Comparison of ENCODE assay signal across 9 mouse cellular contexts in genomic region chr1:133685749-133686519, GRCm38 (mm10). TPM values are rescaled to one million over a fixed set of nuclear protein-coding genes. Genes with fewer than 3 reads are reported as not detected.
A peak's percentile ranks its signal among the peaks of the same experiment; 100 is the strongest.
DNase-seq lines count a peak whose midpoint lies in the region; ATAC-seq lines count a peak whose summit lies in the region.
"Had no signal": no experiment of that assay in that cellular context is flagged by ENCODE, and none has a peak within 500 bp of the region (broad histone marks: within the 10 kb centered on the region; RNA-seq: fewer than 3 reads in every experiment).

No protein-coding gene starts in this region.

- intact Hi-C loops in gastrocnemius, postnatal 14 days (cut with DNase I; ENCODE audit: low total_unique reads) = no loop called here
- intact Hi-C loops in left cerebral cortex, postnatal 36 days (cut with DNase I) = no loop called here

- ATAC-seq in limb, embryonic 15.5 days (ENCODE audit: insufficient number of reproducible peaks, low FRiP score, low TSS enrichment, low read depth) = 0 out of 2 replicates have a peak, but pooled peaks have one; percentile 24

- no peak for DNase-seq in limb, embryonic 10.5 days (ENCODE audit: low spot score)
- DNase-seq in gastrocnemius, postnatal 14 days = peak; percentile 75
- peak; percentile 83 for DNase-seq in kidney, postnatal 14 days
- peak; percentile 46 to 63 for DNase-seq in lung, postnatal 4 days
- DNase-seq in left cerebral cortex, postnatal 36 days (ENCODE audit: low spot score in 2 of 2) = no peak
- no peak for DNase-seq in spleen, postnatal 36 days (ENCODE audit: low spot score in 2 of 2)
- DNase-seq in cerebellum, postnatal 4 days (ENCODE audit: low spot score in 2 of 2) = no peak

- peak overlapping the region; percentile 47; the same call in 1 of the 2 replicates for H3K27ac ChIP-seq in limb, embryonic 15.5 days
- no peak overlapping the region for H3K27ac ChIP-seq in limb, embryonic 10.5 days

- H3K4me2 ChIP-seq in limb, embryonic 15.5 days = no peak overlapping the region

- H3K9me3 ChIP-seq in limb, embryonic 15.5 days = no peaks in the 10 kb centered on the region
- no peaks in the 10 kb centered on the region for H3K9me3 ChIP-seq in limb, embryonic 10.5 days (replicated peaks)

- no peaks in the 10 kb centered on the region for H3K27me3 ChIP-seq in limb, embryonic 15.5 days
- H3K27me3 ChIP-seq in limb, embryonic 10.5 days (ENCODE audit: low read depth, poor library complexity, severe bottlenecking) = no peaks in the 10 kb centered on the region

- peaks cover 5% of the 10 kb centered on the region for H3K4me1 ChIP-seq in limb, embryonic 15.5 days
- peaks cover 12% of the 10 kb centered on the region for H3K4me1 ChIP-seq in limb, embryonic 10.5 days

- H3K9ac ChIP-seq in limb, embryonic 15.5 days = no peak overlapping the region

- H3K36me3 ChIP-seq in limb, embryonic 15.5 days = no peaks in the 10 kb centered on the region
- H3K36me3 ChIP-seq in limb, embryonic 10.5 days = no peaks in the 10 kb centered on the region

- 54% methylated on average over 10 of the region's 10 CpGs for WGBS in limb, embryonic 15.5 days
- 88% methylated on average over 10 of the region's 10 CpGs for WGBS in limb, embryonic 10.5 days

- no peak overlapping the region for H3K4me3 ChIP-seq in limb, embryonic 15.5 days
- no peak overlapping the region for H3K4me3 ChIP-seq in limb, embryonic 10.5 days

RNA-seq across cellular contexts. Expression of gene Lax1, which starts 4.0 kb away (rescaled TPM):
- polyA plus RNA-seq in limb, embryonic 15.5 days (2015; fragmentation: Nextera tagmentation; extraction: Ambion mirVana) = 0.34 and 0.42 TPM in 2 replicates
- polyA plus RNA-seq in limb, embryonic 10.5 days (2016; fragmentation: Nextera tagmentation; extraction: Ambion mirVana) = 0.62 and 0.75 TPM in 2 replicates
- total RNA-seq in gastrocnemius, postnatal 14 days (2021) = under 1 TPM; 0.09 to 0.27 TPM
- total RNA-seq in left cerebral cortex, postnatal 36 days (2021) = under 1 TPM; 0.17 to 0.27 TPM
- total RNA-seq: MEL had no signal

RNA-seq across cellular contexts. Expression of gene Gm38394, which starts 24.8 kb away (rescaled TPM):
- 5.7 and 6.6 TPM in 2 replicates for polyA plus RNA-seq in limb, embryonic 15.5 days (2015; fragmentation: Nextera tagmentation; extraction: Ambion mirVana)
- polyA plus RNA-seq in limb, embryonic 10.5 days (2016; fragmentation: Nextera tagmentation; extraction: Ambion mirVana) = 5.0 and 6.2 TPM in 2 replicates
- total RNA-seq in gastrocnemius, postnatal 14 days (2021) = 10 to 100 TPM; 33.1 to 36.9 TPM
- total RNA-seq in left cerebral cortex, postnatal 36 days (2021) = 10 to 100 TPM; 19.8 to 32.2 TPM

RNA-seq across cellular contexts. Expression of gene Zbed6, which starts 25.2 kb away (rescaled TPM):
- polyA plus RNA-seq in limb, embryonic 15.5 days (2015; fragmentation: Nextera tagmentation; extraction: Ambion mirVana) = not detected in 2 replicates
- not detected in 2 replicates for polyA plus RNA-seq in limb, embryonic 10.5 days (2016; fragmentation: Nextera tagmentation; extraction: Ambion mirVana)
- 10 to 100 TPM; 11.0 to 11.5 TPM for total RNA-seq in gastrocnemius, postnatal 14 days (2021)
- 1 to 10 TPM; 4.3 to 5.9 TPM for total RNA-seq in left cerebral cortex, postnatal 36 days (2021)

Comparison
In these comparisons a context has a peak if more than half of its experiments do, and no peak if none do; other contexts are left out.
1. DNase-seq: peak in gastrocnemius, postnatal 14 days (single experiment), kidney, postnatal 14 days (single experiment) and lung, postnatal 4 days (2 of 2); none in limb, embryonic 10.5 days (single experiment), left cerebral cortex, postnatal 36 days (0 of 2), spleen, postnatal 36 days (0 of 2) and cerebellum, postnatal 4 days (0 of 2).